In genomic region chr6:142993705-142994698, GRCm38 (mm10) we compare ENCODE assay signal across 9 mouse cellular contexts. TPM values are rescaled to one million over a fixed set of nuclear protein-coding genes. Genes with fewer than 3 reads are reported as not detected.
A peak's percentile ranks its signal among the peaks of the same experiment; 100 is the strongest.
DNase-seq lines count a peak whose midpoint lies in the region; ATAC-seq and TF ChIP-seq lines count a peak whose summit lies in the region.
"Had no signal": no experiment of that assay in that cellular context is flagged by ENCODE, and none has a peak within 500 bp of the region (broad histone marks: within the 10 kb centered on the region; RNA-seq: fewer than 3 reads in every experiment).

No protein-coding gene starts in this region.

- no peak overlapping the region for H3K9ac ChIP-seq in heart, postnatal 0 days (replicated peaks; ENCODE audit: low read depth, low read length)
- H3K9ac ChIP-seq in MEL (ENCODE audit: control insufficient read depth, low read depth, low read length, poor library complexity, severe bottlenecking), result no peak overlapping the region
- no peak overlapping the region for H3K9ac ChIP-seq in midbrain, embryonic 16.5 days (ENCODE audit: low read depth, low read length)
- H3K9ac ChIP-seq: embryonic facial prominence, embryonic 13.5 days had no signal

- TF ChIP-seq RAD21 in MEL (IDR thresholded peaks at IDR 0.05; ENCODE audit: low read depth, low read length), result peak; percentile 15

- no peak for TF ChIP-seq POLR2A in MEL (IDR thresholded peaks at IDR 0.05; ENCODE audit: control insufficient read depth in 1 of 2, insufficient read depth in 1 of 2, low read depth in 1 of 2, low read length in 2 of 2, poor library complexity in 1 of 2)
- TF ChIP-seq POLR2A in lung, adult 2 months (IDR thresholded peaks at IDR 0.05; ENCODE audit: borderline replicate concordance, extremely low read depth, low read depth, low read length), result no peak

- TF ChIP-seq CTCF in heart, postnatal 0 days (IDR thresholded peaks at IDR 0.05; ENCODE audit: low read depth), result no peak
- TF ChIP-seq CTCF in MEL (IDR thresholded peaks at IDR 0.05 in 2 of 3, conservative IDR thresholded peaks at IDR 0.05 in 1 of 3; ENCODE audit: control insufficient read depth in 1 of 3, insufficient read depth in 1 of 3, low read depth in 2 of 3, low read length in 3 of 3, poor library complexity in 1 of 3, severe bottlenecking in 1 of 3), result no peak
- no peak for TF ChIP-seq CTCF in lung, adult 2 months (IDR thresholded peaks at IDR 0.05; ENCODE audit: insufficient read depth, low read length)

- DNase-seq in heart, postnatal 0 days (ENCODE audit: low spot score), result peak; percentile 23
- no peak for DNase-seq in heart, postnatal 36 days
- peak; percentile 25 for DNase-seq in MEL (ENCODE audit: low read depth, low spot score)
- peak; percentile 9 for DNase-seq in hindbrain, embryonic 10.5 days (ENCODE audit: low spot score)
- no peak for DNase-seq in lung, adult 2 months
- DNase-seq in adrenal gland, adult (ENCODE audit: inconsistent age in 2 of 2, low spot score in 1 of 2), result no peak
- no peak for DNase-seq in gastrocnemius, adult 18-20 months (ENCODE audit: low spot score)

- WGBS in heart, postnatal 0 days, result 27% methylated on average over 14 of the region's 14 CpGs
- 36% methylated on average over 14 of the region's 14 CpGs for WGBS in hindbrain, embryonic 10.5 days
- WGBS in midbrain, embryonic 16.5 days, result 25% methylated on average over 14 of the region's 14 CpGs
- 26% methylated on average over 14 of the region's 14 CpGs for WGBS in lung, adult 2 months

- no peaks in the 10 kb centered on the region for H3K36me3 ChIP-seq in heart, postnatal 0 days (replicated peaks; ENCODE audit: control insufficient read depth, insufficient read depth, low read length)
- peaks cover 0 to 3% of the 10 kb centered on the region in 2 experiments; a peak in 2 of 4 replicates for H3K36me3 ChIP-seq in MEL (ENCODE audit: control insufficient read depth in 1 of 2, insufficient read depth in 2 of 2, low read length in 2 of 2)
- H3K36me3 ChIP-seq in hindbrain, embryonic 10.5 days, result no peaks in the 10 kb centered on the region
- no peaks in the 10 kb centered on the region for H3K36me3 ChIP-seq in midbrain, embryonic 16.5 days (ENCODE audit: control insufficient read depth, insufficient read depth, low read length)
- H3K36me3 ChIP-seq: embryonic facial prominence, embryonic 13.5 days had no signal

- intact Hi-C loops in heart, postnatal 36 days (cut with DNase I), result no loop called here

- H3K4me1 ChIP-seq in heart, postnatal 0 days (ENCODE audit: control insufficient read depth, insufficient read depth), result no peaks in the 10 kb centered on the region
- peaks cover 0 to 9% of the 10 kb centered on the region in 2 experiments; a peak in 2 of 4 replicates for H3K4me1 ChIP-seq in MEL (ENCODE audit: control insufficient read depth in 1 of 2, insufficient read depth in 2 of 2, low read length in 2 of 2)
- H3K4me1 ChIP-seq in hindbrain, embryonic 10.5 days (replicated peaks), result peaks cover 20% of the 10 kb centered on the region
- peaks cover 22% of the 10 kb centered on the region for H3K4me1 ChIP-seq in midbrain, embryonic 16.5 days (ENCODE audit: control insufficient read depth, insufficient read depth, low read length)
- no peaks in the 10 kb centered on the region for H3K4me1 ChIP-seq in lung, adult 2 months (ENCODE audit: control insufficient read depth, insufficient read depth, low read length)

- H3K27ac ChIP-seq in heart, postnatal 0 days (ENCODE audit: low read depth), result 0 out of 2 replicates have a peak overlapping the region, but pooled peaks have one; percentile 15
- no peak overlapping the region for H3K27ac ChIP-seq in MEL (ENCODE audit: control insufficient read depth, low read depth, low read length)
- H3K27ac ChIP-seq in hindbrain, embryonic 10.5 days, result no peak overlapping the region; the same call in 1 of the 2 replicates
- no peak overlapping the region for H3K27ac ChIP-seq in midbrain, embryonic 16.5 days (ENCODE audit: low read length)
- H3K27ac ChIP-seq: embryonic facial prominence, embryonic 13.5 days had no signal

- no peaks in the 10 kb centered on the region for H3K79me2 ChIP-seq in MEL (ENCODE audit: control insufficient read depth, insufficient read depth, low read length, poor library complexity)

- H3K27me3 ChIP-seq in heart, postnatal 0 days (ENCODE audit: control insufficient read depth, insufficient read depth, low read length), result no peaks in the 10 kb centered on the region
- H3K27me3 ChIP-seq in MEL (ENCODE audit: control insufficient read depth in 1 of 2, insufficient read depth in 2 of 2, low read length in 2 of 2), result peaks cover 0 to 2% of the 10 kb centered on the region in 2 experiments
- no peaks in the 10 kb centered on the region; the same call in 1 of the 2 replicates for H3K27me3 ChIP-seq in hindbrain, embryonic 10.5 days (ENCODE audit: insufficient read depth, poor library complexity, severe bottlenecking)
- no peaks in the 10 kb centered on the region for H3K27me3 ChIP-seq in midbrain, embryonic 16.5 days (ENCODE audit: control insufficient read depth, insufficient read depth, low read depth, low read length)
- H3K27me3 ChIP-seq: embryonic facial prominence, embryonic 13.5 days had no signal

- no peak for TF ChIP-seq EP300 in heart, postnatal 0 days (IDR thresholded peaks at IDR 0.05; ENCODE audit: low read depth)
- no peak for TF ChIP-seq EP300 in MEL (IDR thresholded peaks at IDR 0.05; ENCODE audit: low read depth in 1 of 2, low read length in 2 of 2)

- H3K9me3 ChIP-seq in heart, postnatal 0 days (replicated peaks; ENCODE audit: control insufficient read depth, low read length), result no peaks in the 10 kb centered on the region
- H3K9me3 ChIP-seq in MEL (replicated peaks; ENCODE audit: insufficient read depth, low read length), result no peaks in the 10 kb centered on the region
- H3K9me3 ChIP-seq in hindbrain, embryonic 10.5 days, result no peaks in the 10 kb centered on the region
- no peaks in the 10 kb centered on the region for H3K9me3 ChIP-seq in midbrain, embryonic 16.5 days (replicated peaks; ENCODE audit: control insufficient read depth, low read length, poor library complexity, severe bottlenecking)
- H3K9me3 ChIP-seq: embryonic facial prominence, embryonic 13.5 days had no signal

- ATAC-seq in heart, postnatal 0 days (ENCODE audit: insufficient read depth, low read depth), result peak; percentile 47; the same call in 1 of the 2 replicates
- ATAC-seq in midbrain, embryonic 16.5 days, result 0 out of 2 replicates have a peak, but pooled peaks have one; percentile 18

- no peak overlapping the region for H3K4me3 ChIP-seq in heart, postnatal 0 days (ENCODE audit: low read depth, low read length)
- H3K4me3 ChIP-seq in MEL (ENCODE audit: control insufficient read depth in 1 of 2, insufficient read depth in 1 of 2, low read depth in 2 of 2, low read length in 2 of 2), result no peak overlapping the region
- H3K4me3 ChIP-seq in hindbrain, embryonic 10.5 days, result no peak overlapping the region
- H3K4me3 ChIP-seq in midbrain, embryonic 16.5 days (ENCODE audit: low read depth, low read length), result no peak overlapping the region
- no peak overlapping the region for H3K4me3 ChIP-seq in lung, adult 2 months (replicated peaks; ENCODE audit: extremely low read depth, low read depth, low read length)
- H3K4me3 ChIP-seq: embryonic facial prominence, embryonic 13.5 days had no signal

- 0 out of 2 replicates have a peak overlapping the region, but pooled peaks have one; percentile 9 for H3K4me2 ChIP-seq in heart, postnatal 0 days (ENCODE audit: low read depth, low read length)
- H3K4me2 ChIP-seq in midbrain, embryonic 16.5 days (ENCODE audit: low read length), result no peak overlapping the region
- H3K4me2 ChIP-seq: embryonic facial prominence, embryonic 13.5 days had no signal

TF ChIP-seq in MEL, 35 proteins besides CTCF, POLR2A, EP300 and RAD21:
- no peak for TF ChIP-seq POLR2AphosphoS5 (IDR thresholded peaks at IDR 0.05; ENCODE audit: borderline replicate concordance, low read depth, low read length)
- TF ChIP-seq E2F4 (IDR thresholded peaks at IDR 0.05; ENCODE audit: borderline replicate concordance, low read depth, low read length), result no peak
- no peak for TF ChIP-seq TAL1 (IDR thresholded peaks at IDR 0.05; ENCODE audit: low read length)
- 0 out of 2 replicates have a peak, but pooled peaks have one; percentile 6 for TF ChIP-seq ZC3H11A (IDR thresholded peaks at IDR 0.05; ENCODE audit: low read depth, low read length)
TF ChIP-seq in MEL: peak in this region for 1.

RNA-seq across cellular contexts. Expression of gene St8sia1, which starts 29.8 kb away (rescaled TPM):
- total RNA-seq in heart, postnatal 0 days (2014; rRNA removed; ENCODE audit: low replicate concordance), result 0.04 and 3.5 TPM in 2 replicates
- polyA plus RNA-seq in heart, postnatal 0 days (2015; fragmentation: Nextera tagmentation; extraction: Ambion mirVana), result 0.30 and 0.33 TPM in 2 replicates
- total RNA-seq in heart, postnatal 36 days (2021), result under 1 TPM; 0.11 to 0.39 TPM
- total RNA-seq in MEL (2012; rRNA removed), result not detected in 2 replicates
- under 1 TPM in 1 of 2 experiments, not detected in 1; 0.01 TPM for polyA plus RNA-seq in MEL (2012; ENCODE audit: insufficient read depth in 1 of 2, insufficient read length in 2 of 2, low read depth in 1 of 2, low replicate concordance in 2 of 2, missing spikeins in 1 of 2)
- polyA plus RNA-seq in hindbrain, embryonic 10.5 days (2016; fragmentation: Nextera tagmentation; extraction: Ambion mirVana), result 3.6 and 5.4 TPM in 2 replicates
- 7.5 and 8.3 TPM in 2 replicates for polyA plus RNA-seq in midbrain, embryonic 16.5 days (2015; fragmentation: Nextera tagmentation; extraction: Ambion mirVana)
- 0.23 and 0.26 TPM in 2 replicates for polyA plus RNA-seq in lung, adult 2 months (2012; rRNA removed)
- under 1 TPM; 0.19 to 0.30 TPM for total RNA-seq in gastrocnemius, adult 18-20 months (2021)

Comparison
In these comparisons a context has a peak if more than half of its experiments do, and no peak if none do; other contexts are left out.
1. DNase-seq: peak in heart, postnatal 0 days (single experiment), MEL (single experiment) and hindbrain, embryonic 10.5 days (single experiment); none in heart, postnatal 36 days (0 of 2), lung, adult 2 months (single experiment), adrenal gland, adult (0 of 2) and gastrocnemius, adult 18-20 months (single experiment).